Mouse (Mus musculus): Measurements from ENCODE around the gene Abcd3.

The Abcd3 gene

GRCm38 (mm10) chr3:121814877-121815548 is at the start of gene Abcd3:
Abcd3 (minus strand) TSS chr3:121815302.
- DNase-seq (ENCODE audit: low read depth, low spot score) = peak; percentile 91

GRCm38 (mm10) chr3:121859142-121859541 is 44.0 kb upstream of the Abcd3 start:
- no peak for DNase-seq (ENCODE audit: low read depth, low spot score)

DNA sequence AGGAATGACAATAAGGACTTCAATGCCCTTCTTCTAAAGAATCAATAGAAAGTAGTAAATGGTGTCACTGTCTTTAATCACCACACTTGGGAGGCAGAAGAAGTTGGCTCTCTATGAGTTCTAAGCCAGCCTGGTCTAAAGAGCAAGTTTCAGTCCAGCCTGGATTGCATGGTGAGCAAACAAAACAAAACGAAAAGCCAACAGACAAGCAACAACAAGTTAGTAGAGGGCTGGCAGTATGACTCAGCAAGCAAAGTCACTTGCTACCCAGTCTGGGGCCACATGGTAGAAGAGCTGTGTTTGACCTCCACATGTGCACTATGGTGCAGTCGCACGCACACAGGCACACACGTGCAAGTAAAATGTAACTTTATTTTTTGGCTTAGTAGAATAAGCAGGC is 41.0 kb upstream of the Abcd3 start:
- DNase-seq (ENCODE audit: low read depth, low spot score) = no peak

GRCm38 (mm10) chr3:121853781-121854520 is 38.8 kb upstream of the Abcd3 start:
- DNase-seq (ENCODE audit: low read depth, low spot score) = no peak

DNA sequence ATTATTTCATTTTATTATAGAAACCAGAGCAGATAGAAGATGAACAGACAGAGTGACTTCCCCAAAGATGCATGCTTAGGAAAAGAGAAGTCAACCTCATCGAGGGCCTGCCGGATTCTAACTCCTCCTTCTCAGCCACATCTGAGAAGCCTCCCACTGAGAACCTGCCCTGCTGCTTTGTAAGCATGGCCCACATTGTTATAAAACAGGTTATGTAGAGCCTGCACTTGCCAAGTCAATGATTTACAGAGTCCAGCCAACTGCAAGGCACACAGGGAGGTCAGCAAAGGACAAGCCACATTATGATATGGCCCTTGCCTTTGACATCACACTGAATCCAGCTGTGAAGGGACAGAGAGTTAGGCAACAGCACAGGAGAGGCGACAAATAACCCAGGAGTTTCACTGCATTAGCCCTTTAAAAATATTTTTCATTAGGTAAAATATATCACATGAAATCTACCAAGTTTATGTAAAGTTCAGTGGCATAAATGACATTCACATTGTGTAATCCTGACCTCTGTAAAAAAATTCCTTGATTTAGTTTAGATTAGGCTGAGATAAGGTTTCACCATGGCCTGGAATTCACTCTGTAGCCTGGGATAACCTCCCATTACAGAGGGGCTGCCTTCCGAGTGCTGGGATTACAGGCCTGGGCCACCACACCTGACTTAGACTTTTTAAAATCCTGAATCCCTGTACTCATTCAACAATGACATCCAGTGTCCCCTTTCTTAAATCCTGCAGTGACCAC is 37.1 kb upstream of the Abcd3 start:
- peak; percentile 16 for DNase-seq (ENCODE audit: low read depth, low spot score)

GRCm38 (mm10) chr3:121851006-121851405 is 35.9 kb upstream of the Abcd3 start:
- no peak for DNase-seq (ENCODE audit: low read depth, low spot score)

DNA sequence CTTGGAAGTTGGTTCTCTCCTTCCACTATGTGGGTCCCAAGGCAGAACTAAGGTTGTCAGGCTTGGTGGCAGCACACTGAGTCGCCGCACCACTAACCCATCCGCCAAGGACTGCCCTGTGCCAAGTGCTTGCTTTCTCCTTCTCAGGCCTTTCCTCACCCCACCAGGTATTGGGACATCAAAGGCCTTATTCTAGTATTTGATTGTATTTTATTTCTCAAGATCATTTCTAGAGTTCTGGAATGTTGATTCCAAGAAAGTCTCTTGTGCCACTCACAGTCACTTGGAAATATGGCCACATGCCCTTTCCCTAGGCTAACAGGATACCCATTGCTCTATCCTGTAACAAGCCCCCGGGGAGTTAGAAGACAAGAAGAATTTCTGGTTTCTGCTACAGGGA is 35.3 kb upstream of the Abcd3 start:
- DNase-seq (ENCODE audit: low read depth, low spot score) = no peak

DNA sequence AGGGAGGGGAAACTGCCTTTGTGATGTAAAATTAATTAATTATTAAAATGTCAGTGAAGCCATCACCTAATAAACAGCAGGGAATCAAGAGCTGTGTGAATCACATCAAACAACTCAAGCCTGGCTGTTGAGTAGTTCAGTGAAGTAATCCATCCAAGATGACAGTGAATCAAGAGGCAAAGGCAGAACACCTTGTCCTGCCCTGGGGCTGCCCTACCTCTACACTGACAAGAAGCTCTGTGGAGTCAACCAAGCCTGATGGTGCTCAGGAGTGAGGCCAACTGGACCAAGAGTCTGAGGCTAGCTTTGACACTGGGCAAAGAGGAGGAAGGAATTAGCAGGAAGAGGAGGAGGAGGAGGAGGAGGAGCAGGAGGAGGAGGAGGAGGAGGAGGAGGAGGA is 32.2 kb upstream of the Abcd3 start:
- no peak for DNase-seq (ENCODE audit: low read depth, low spot score)

DNA sequence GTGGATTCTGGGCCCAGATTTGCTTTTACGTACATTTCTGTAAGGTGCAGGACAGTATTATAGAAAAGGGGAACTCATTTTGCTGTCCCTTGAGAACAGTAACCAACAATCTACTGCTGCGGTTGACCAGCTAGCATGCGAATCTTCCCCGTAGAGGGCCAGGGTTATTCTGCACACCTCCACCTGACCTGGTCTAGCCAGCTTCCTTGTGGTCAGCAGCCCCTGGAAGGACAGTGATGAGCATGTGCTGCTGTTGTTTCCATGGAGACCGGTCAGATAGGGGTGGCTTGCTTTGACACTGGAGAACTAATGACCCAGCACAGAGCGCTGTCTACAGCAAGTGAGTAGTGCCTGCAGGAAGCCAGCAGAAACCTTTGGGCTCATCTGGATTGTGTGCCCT is 29.6 kb upstream of the Abcd3 start:
- DNase-seq (ENCODE audit: low read depth, low spot score) = no peak

GRCm38 (mm10) chr3:121844013-121844412 is 28.9 kb upstream of the Abcd3 start:
- DNase-seq (ENCODE audit: low read depth, low spot score) = no peak

- no peak for DNase-seq (ENCODE audit: low read depth, low spot score)
Measured at GRCm38 (mm10) chr3:121843254-121843653, 28.2 kb upstream of the Abcd3 start.

DNA sequence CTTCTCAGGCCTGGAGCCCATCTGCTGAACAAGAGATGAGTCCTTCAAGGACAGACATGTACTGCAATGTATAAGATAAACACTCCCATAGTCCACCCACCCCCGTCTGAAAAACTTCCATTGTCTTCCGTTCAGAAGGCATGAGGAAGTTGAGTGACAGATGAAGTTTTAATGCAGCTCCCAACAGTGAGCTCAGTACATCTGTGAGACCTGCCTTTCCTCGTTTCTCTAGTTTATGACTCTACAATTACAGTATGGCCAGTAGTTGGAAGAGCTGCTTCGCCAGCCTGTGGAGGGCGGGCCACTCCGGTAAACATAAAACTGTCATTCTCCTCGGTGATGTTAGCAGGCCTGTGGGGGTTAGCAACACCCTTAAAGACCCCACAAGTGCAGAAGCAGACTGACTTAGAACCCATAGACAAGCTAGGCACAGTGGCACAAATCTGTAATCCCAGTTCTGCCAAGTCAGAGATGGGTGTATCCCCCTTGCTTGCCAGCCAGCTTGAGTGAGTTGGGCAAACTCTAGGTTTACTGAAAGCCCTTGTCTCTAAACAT is 27.3 kb upstream of the Abcd3 start:
- no peak for DNase-seq (ENCODE audit: low read depth, low spot score)

DNA sequence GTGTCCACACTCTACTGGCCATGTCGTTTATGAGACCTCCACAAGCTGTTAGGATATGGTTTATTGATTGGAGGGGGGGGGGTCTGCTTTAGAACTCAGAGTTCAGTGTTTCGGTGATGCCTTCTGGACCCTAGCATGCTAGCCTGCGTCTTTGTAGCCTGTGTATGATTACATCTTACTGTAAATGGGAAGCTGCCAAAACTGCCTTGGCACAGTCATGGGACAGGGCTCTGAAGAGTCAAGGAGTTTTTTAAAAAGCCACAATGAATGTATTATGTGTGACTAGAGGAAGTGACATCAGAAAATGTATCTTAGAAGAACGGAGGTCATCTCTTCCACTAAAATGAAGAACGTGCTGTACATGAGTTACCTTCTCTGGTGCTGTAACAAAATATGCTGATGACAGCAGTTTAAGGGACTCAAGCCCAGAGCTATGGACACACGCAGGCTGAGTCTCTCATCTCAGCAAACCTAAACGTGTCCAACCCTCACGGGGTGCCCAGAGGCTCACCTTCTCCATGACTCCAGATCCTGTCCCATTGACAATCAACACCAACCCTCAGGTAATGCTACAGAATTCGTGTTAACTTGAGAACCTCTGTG is 26.4 kb upstream of the Abcd3 start:
- no peak for DNase-seq (ENCODE audit: low read depth, low spot score)

DNA sequence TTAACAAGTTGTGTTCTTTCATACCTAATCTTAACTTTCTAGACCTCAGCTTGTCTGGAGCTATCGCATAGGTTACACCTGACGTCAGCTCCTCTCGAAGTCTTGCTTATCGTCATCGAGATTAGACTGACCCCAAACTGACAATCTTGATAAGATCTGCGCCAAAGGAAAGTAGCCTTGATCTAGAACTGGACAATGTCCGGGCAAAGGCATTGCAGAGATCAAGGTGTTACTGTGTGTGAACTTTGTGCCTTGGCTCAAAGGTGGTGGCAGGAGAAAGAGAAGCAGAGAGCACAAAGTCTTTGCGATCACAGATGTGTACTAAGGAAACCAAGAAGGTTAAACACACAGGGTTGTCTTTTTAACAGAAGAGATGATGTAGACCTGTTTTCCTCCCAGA is 25.2 kb upstream of the Abcd3 start:
- DNase-seq (ENCODE audit: low read depth, low spot score) = no peak

GRCm38 (mm10) chr3:121834732-121835131 is 19.6 kb upstream of the Abcd3 start:
- DNase-seq (ENCODE audit: low read depth, low spot score) = no peak

- DNase-seq (ENCODE audit: low read depth, low spot score) = no peak
Measured at GRCm38 (mm10) chr3:121834250-121834649, 19.1 kb upstream of the Abcd3 start.

DNA sequence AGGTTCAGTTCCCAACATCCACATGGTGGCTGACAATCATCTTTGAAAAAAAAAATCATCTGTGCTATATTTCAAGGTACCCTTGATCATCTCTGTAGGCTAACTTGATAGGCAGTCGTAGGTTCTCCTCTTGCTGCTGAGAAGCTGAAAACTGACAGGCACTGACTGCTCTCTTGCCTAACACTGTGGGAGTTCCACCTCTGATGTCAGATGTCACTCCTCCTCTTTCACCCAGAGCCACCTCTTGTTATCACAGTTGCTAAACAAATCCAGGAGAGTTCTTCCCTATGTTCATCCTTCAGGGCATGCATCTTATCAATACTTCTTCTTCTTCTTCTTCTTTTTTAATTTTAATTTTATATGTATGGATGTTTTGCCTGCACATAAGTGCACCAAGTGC is 10.0 kb upstream of the Abcd3 start:
- no peak for DNase-seq (ENCODE audit: low read depth, low spot score)

DNA sequence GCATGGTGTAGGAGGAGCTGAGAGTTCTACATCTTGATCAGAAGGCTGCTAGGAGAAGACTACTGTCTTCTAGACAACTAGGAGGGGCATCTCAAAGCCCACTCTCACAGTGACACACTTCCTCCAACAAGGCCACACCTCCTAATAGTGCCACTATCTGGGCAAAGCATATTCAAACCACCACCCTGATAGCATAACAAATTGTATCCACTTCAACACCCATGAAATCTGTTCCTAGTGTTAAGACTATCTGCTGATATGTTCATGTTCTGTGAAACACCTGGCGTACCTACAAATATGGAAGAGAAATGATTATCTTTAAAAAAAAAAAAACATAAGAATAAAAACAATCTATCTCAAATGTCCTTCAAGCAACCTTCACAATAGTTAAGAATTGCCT is 9.2 kb upstream of the Abcd3 start:
- DNase-seq (ENCODE audit: low read depth, low spot score) = no peak

DNA sequence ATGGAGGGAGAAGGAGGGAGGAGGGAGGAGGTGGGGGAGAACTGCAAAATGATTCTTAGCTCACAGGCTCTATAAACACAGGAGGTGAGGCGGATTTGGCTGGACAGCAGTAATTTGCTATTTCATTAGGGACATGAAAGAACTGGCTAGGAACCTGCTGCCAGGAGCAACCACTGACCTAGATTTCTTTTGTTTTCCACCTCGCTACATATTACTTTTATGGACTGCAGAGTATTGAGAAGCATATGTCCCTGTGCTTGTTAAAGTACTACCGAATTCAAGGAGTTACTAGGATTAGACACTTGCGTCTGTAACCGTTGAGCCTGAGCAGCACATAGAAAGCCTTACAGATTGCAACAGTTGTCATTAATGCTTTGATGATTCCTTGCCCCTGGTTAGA is 7.5 kb upstream of the Abcd3 start:
- no peak for DNase-seq (ENCODE audit: low read depth, low spot score)

- no peak for DNase-seq (ENCODE audit: low read depth, low spot score)
Measured at GRCm38 (mm10) chr3:121821559-121822143, 6.5 kb upstream of the Abcd3 start.

DNA sequence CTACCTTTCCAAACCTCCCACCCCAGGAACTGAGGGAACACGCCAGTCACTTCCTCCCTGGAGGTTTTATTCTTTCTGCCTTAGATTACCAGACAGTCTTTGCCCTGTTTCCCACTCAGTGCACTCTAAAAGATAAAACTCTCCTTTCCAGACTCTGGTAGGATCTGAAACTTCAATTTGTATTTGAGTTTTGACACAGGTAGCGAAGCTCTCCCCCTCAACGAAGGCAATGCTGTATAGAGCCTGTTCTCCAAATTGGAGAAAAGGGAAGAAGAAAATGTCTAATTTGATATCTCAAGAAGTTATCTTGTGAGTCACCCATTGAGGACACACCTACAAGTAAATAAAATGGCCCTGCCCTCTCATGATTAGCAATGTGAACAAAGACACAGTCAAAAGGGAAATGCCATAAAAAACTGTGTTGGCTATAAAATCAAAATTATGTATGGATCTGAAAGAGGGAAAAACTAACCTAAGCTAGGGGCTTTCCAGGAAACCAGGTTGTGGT is 4.6 kb upstream of the Abcd3 start:
- DNase-seq (ENCODE audit: low read depth, low spot score) = no peak

Data from R1 (cell line).